Mouse (Mus musculus): ENCODE measurements around the gene Slc50a1. TPM values are rescaled to one million over a fixed set of nuclear protein-coding genes. Genes with fewer than 3 reads are reported as not detected.

The Slc50a1 gene
- 228 and 297 TPM in 2 replicates for polyA plus RNA-seq (2012; rRNA removed)

- peak; percentile 78; the same call in 1 of the 2 replicates for TF ChIP-seq POLR2A (IDR thresholded peaks at IDR 0.05; ENCODE audit: borderline replicate concordance, extremely low read depth, low read depth, low read length)
- peak; percentile 22; the same call in 1 of the 2 replicates for TF ChIP-seq CTCF (IDR thresholded peaks at IDR 0.05; ENCODE audit: insufficient read depth, low read length)
- Histone ChIP-seq H3K4me1 (ENCODE audit: control insufficient read depth, insufficient read depth, low read length) (peaks cover 18% of the 10 kb centered on the region), H3K4me3 (replicated peaks; ENCODE audit: extremely low read depth, low read depth, low read length) (peak within 1 kb of the TSS; percentile 65)
- peak; percentile 87 for DNase-seq
- WGBS: 1% methylated on average over 38 of the region's 39 CpGs
Observed at GRCm38 (mm10) chr3:89270051-89270755, at the start of gene Slc50a1. Gene Slc50a1 (minus strand): TSS chr3:89270570.

DNA sequence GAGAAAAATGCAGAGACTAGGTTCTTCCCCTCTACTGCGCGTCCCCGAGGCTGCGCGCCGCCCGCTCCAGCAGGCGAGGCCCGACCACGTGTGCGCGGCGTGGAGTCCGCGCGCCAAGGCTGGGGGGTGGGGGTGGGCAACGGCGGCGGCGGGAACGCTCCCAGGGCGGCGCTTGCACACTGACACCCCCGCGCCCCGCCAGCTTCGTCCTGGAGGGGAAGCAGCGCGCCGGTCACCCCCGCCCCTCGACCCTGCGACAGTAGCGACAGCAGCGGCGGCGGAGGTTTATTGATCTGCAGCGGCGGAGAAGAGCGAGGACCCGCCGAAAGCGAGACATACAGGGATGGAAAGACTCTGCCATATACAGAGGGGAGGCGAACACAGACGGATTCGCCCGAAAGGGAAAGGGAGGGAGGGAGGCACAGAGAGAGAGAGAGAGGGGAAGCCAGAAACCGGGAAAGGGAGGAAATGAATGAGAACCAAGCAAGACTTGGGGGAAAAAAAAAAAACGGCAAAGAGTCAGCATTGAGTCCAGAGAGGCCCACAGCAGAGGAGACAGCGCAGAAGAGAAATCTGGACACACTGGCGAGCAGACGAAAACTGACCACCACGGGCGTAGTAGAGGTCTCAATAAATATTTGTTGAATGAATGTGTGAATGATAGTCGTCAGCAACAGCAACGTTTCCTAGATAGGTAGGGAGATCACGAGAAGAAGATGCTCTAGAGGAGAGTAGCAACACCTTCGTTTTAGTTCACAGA lies 49.4 kb upstream of the Slc50a1 start:
- Histone ChIP-seq H3K4me1 (ENCODE audit: control insufficient read depth, insufficient read depth, low read length) (peaks cover 21% of the 10 kb centered on the region; the same call in 1 of the 2 replicates), H3K4me3 (replicated peaks; ENCODE audit: extremely low read depth, low read depth, low read length) (no peak overlapping the region)
- no peak for DNase-seq
- 3% methylated on average over 58 of the region's 58 CpGs for WGBS
- TF ChIP-seq CTCF (IDR thresholded peaks at IDR 0.05; ENCODE audit: insufficient read depth, low read length) (no peak), POLR2A (IDR thresholded peaks at IDR 0.05; ENCODE audit: borderline replicate concordance, extremely low read depth, low read depth, low read length) (no peak)

- no peak for TF ChIP-seq POLR2A (IDR thresholded peaks at IDR 0.05; ENCODE audit: borderline replicate concordance, extremely low read depth, low read depth, low read length)
- TF ChIP-seq CTCF (IDR thresholded peaks at IDR 0.05; ENCODE audit: insufficient read depth, low read length): no peak
- DNase-seq: no peak
- 33% methylated on average over 21 of the region's 21 CpGs for WGBS
- Histone ChIP-seq H3K4me1 (ENCODE audit: control insufficient read depth, insufficient read depth, low read length) (peaks cover 21% of the 10 kb centered on the region; the same call in 1 of the 2 replicates), H3K4me3 (replicated peaks; ENCODE audit: extremely low read depth, low read depth, low read length) (no peak overlapping the region)
Observed at GRCm38 (mm10) chr3:89318971-89319590, 48.7 kb upstream of the Slc50a1 start.

DNA sequence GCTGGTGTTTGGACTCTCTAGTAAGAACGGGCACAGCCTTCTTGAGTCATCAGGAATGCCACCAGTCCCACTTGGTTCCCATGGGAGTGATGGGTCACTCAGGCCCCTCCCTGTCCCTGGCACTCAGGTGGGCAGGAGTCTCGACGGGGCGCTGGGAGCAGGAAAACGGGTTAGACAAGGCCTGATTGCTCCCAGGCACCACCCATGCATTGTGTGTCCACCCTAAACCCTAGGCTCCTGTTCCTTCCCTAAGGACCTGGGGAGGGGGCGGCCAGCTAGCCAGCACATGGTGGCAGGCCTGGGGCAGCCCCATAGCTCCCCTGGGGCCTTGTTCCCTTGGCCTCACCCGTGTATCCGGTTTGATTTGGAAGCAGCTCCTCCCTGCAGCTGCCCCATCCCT lies 47.9 kb upstream of the Slc50a1 start:
- no peak for DNase-seq

GRCm38 (mm10) chr3:89317246-89317645 lies 46.9 kb upstream of the Slc50a1 start:
- DNase-seq: no peak
- TF ChIP-seq CTCF (IDR thresholded peaks at IDR 0.05; ENCODE audit: insufficient read depth, low read length) (no peak), POLR2A (IDR thresholded peaks at IDR 0.05; ENCODE audit: borderline replicate concordance, extremely low read depth, low read depth, low read length) (no peak)
- 59% methylated on average over 6 of the region's 6 CpGs for WGBS
- peaks cover 24% of the 10 kb centered on the region for H3K4me1 ChIP-seq (ENCODE audit: control insufficient read depth, insufficient read depth, low read length)
- no peak overlapping the region for H3K4me3 ChIP-seq (replicated peaks; ENCODE audit: extremely low read depth, low read depth, low read length)

More for the DNA sequence above, 47.9 kb upstream of the Slc50a1 start:
- H3K4me1 ChIP-seq (ENCODE audit: control insufficient read depth, insufficient read depth, low read length): peaks cover 24% of the 10 kb centered on the region
- no peak for TF ChIP-seq POLR2A (IDR thresholded peaks at IDR 0.05; ENCODE audit: borderline replicate concordance, extremely low read depth, low read depth, low read length)
- TF ChIP-seq CTCF (IDR thresholded peaks at IDR 0.05; ENCODE audit: insufficient read depth, low read length): no peak
- 72% methylated on average over 8 of the region's 8 CpGs for WGBS
- no peak overlapping the region for H3K4me3 ChIP-seq (replicated peaks; ENCODE audit: extremely low read depth, low read depth, low read length)

DNA sequence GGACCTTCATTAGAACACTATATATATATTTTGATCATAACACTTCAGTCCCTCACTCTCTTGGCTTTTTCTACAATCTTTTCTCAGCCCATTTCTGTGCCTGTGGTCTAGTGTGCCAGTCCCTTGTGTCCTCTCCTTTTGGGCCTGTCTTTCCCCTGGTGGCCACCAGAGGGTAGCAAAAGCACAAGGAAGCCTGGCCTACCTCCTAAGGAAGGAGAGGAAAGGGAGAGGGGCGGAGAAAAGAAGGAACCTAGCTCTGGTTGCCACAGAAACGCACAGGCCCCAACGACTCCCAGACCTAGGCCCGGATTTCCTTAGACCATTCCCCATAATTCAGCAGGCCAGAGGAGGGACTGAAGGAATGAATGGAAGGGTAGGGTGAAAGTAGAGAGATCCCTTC lies 46.5 kb upstream of the Slc50a1 start:
- no peak for TF ChIP-seq POLR2A (IDR thresholded peaks at IDR 0.05; ENCODE audit: borderline replicate concordance, extremely low read depth, low read depth, low read length)
- peak; percentile 96 for TF ChIP-seq CTCF (IDR thresholded peaks at IDR 0.05; ENCODE audit: insufficient read depth, low read length)
- Histone ChIP-seq H3K4me3 (replicated peaks; ENCODE audit: extremely low read depth, low read depth, low read length) (no peak overlapping the region), H3K4me1 (ENCODE audit: control insufficient read depth, insufficient read depth, low read length) (peaks cover 22% of the 10 kb centered on the region)
- WGBS: 1% methylated on average over 4 of the region's 4 CpGs
- peak; percentile 81 for DNase-seq

- no peak for TF ChIP-seq CTCF (IDR thresholded peaks at IDR 0.05; ENCODE audit: insufficient read depth, low read length)
- no peak for TF ChIP-seq POLR2A (IDR thresholded peaks at IDR 0.05; ENCODE audit: borderline replicate concordance, extremely low read depth, low read depth, low read length)
- H3K4me3 ChIP-seq (replicated peaks; ENCODE audit: extremely low read depth, low read depth, low read length): no peak overlapping the region
- WGBS: 10% methylated on average over 40 of the region's 40 CpGs
- DNase-seq: peak; percentile 44
- H3K4me1 ChIP-seq (ENCODE audit: control insufficient read depth, insufficient read depth, low read length): peaks cover 18% of the 10 kb centered on the region
Observed at GRCm38 (mm10) chr3:89315930-89316831, 45.8 kb upstream of the Slc50a1 start.

DNA sequence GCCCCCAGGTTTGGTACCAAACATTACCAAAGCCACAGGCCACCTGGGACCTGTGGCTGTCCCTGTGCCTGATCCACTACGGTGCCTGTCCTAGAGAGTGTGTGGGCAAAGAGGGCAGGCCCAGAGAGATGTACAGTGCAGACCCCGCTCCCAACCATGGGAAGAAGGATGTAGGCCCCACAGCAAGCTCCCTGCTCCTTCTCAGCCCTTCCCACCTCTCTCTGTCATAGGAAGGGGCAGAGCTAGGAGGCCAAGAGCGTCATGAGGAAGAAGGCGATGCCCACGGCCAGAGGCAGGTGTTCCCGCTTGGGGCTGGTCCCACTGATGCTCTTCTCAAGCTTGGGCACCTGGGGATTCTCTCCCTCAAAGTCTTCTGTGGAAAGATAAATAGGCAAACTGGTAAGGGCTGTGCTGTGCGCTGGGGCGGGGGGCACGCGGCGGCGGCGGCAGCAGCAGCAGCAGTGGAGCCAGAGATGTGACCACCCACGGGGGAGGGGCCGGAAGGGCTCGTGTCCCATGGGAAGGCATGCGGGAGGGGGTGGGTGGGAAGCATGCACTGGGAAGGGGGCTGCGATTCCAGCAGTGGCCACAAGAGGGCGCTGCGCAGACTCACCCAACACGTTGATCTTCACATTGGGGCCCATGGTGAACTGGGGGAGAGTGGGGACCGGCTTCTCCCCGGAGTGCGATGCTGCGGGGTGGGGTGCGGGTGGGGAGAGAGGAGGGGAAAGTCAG lies 45.0 kb upstream of the Slc50a1 start:
- 6% methylated on average over 25 of the region's 26 CpGs for WGBS
- DNase-seq: peak; percentile 81
- Histone ChIP-seq H3K4me1 (ENCODE audit: control insufficient read depth, insufficient read depth, low read length) (peaks cover 14% of the 10 kb centered on the region), H3K4me3 (replicated peaks; ENCODE audit: extremely low read depth, low read depth, low read length) (peak overlapping the region; percentile 25)
- TF ChIP-seq POLR2A (IDR thresholded peaks at IDR 0.05; ENCODE audit: borderline replicate concordance, extremely low read depth, low read depth, low read length) (peak; percentile 32; the same call in 1 of the 2 replicates), CTCF (IDR thresholded peaks at IDR 0.05; ENCODE audit: insufficient read depth, low read length) (peak; percentile 89)
